Comparison of ENCODE assay signal across 15 mouse cellular contexts in the genomic region with DNA sequence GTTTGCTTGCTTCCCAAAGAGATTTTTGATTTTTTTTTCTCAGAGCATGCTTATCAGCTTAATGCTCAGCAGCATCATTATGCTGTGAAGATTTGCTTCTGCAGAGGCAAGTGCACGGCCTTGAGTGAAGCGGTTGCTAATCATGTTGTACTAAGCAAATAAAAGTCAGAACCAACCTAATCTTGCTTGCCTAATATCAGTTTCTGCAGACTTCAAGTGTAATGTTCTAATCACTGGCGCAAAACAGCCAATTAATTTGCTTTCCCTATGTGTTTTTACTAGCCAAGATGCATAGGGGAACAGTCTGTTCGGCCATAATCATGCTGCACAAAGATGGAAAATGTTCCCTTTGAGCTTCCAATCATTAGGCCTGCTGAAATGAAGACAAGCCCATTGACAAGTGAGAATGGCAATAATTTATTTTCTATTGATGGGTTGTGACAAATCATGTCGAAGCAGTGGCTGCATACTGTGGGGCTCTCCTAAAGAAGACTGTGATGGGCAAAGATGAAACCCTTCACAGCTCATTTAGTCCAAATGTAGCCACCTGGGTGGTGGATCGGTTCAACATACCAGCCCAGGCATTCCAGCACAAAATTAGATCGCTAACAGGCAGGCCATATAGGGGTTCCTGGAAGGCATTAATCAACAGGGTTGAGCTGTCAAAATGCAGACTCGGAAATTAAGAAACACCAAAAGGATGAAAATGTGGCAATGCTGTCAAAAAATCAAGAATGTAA.
A peak's percentile ranks its signal among the peaks of the same experiment; 100 is the strongest.
DNase-seq lines count a peak whose midpoint lies in the region; ATAC-seq and TF ChIP-seq lines count a peak whose summit lies in the region.
"Had no signal": no experiment of that assay in that cellular context is flagged by ENCODE, and none has a peak within 500 bp of the region (broad histone marks: within the 10 kb centered on the region; RNA-seq: fewer than 3 reads in every experiment).

No protein-coding gene starts in this region.

- intact Hi-C loops in heart, adult 2 months (cut with DNase I) = no loop called here

- no peaks in the 10 kb centered on the region for H3K4me1 ChIP-seq in limb, embryonic 11.5 days (ENCODE audit: control insufficient read depth, insufficient read depth, low read length)
- H3K4me1 ChIP-seq in limb, embryonic 10.5 days = 0 out of 2 replicates have a peak, but pooled peaks cover 8% of the 10 kb centered on the region
- peaks cover 3% of the 10 kb centered on the region; the same call in 1 of the 2 replicates for H3K4me1 ChIP-seq in forebrain, embryonic 16.5 days (replicated peaks; ENCODE audit: control insufficient read depth, insufficient read depth, low read length)
- no peaks in the 10 kb centered on the region for H3K4me1 ChIP-seq in midbrain, embryonic 12.5 days
- H3K4me1 ChIP-seq in neural tube, embryonic 15.5 days = no peaks in the 10 kb centered on the region
- no peaks in the 10 kb centered on the region for H3K4me1 ChIP-seq in heart, adult 2 months (ENCODE audit: control insufficient read depth, insufficient read depth, low read length)
- H3K4me1 ChIP-seq: embryonic facial prominence, embryonic 15.5 days; heart, embryonic 15.5 days; limb, embryonic 15.5 days; stomach, embryonic 15.5 days had no signal

- no peak overlapping the region for H3K27ac ChIP-seq in limb, embryonic 11.5 days (replicated peaks; ENCODE audit: low read depth, low read length)
- no peak overlapping the region for H3K27ac ChIP-seq in limb, embryonic 10.5 days
- no peak overlapping the region; the same call in 1 of the 2 replicates for H3K27ac ChIP-seq in forebrain, embryonic 16.5 days (ENCODE audit: low read length)
- no peak overlapping the region for H3K27ac ChIP-seq in midbrain, embryonic 12.5 days (replicated peaks)
- H3K27ac ChIP-seq in neural tube, embryonic 15.5 days (replicated peaks) = peak overlapping the region; percentile 11; the same call in 1 of the 2 replicates
- H3K27ac ChIP-seq in heart, adult 2 months = no peak overlapping the region
- H3K27ac ChIP-seq: embryonic facial prominence, embryonic 15.5 days; heart, embryonic 15.5 days; limb, embryonic 15.5 days; macrophage; stomach, embryonic 15.5 days had no signal

- ATAC-seq in limb, embryonic 11.5 days (ENCODE audit: insufficient number of reproducible peaks, low FRiP score, low TSS enrichment, low read depth) = 0 out of 2 replicates have a peak, but pooled peaks have one; percentile 26
- ATAC-seq in forebrain, embryonic 16.5 days = peak; percentile 67
- ATAC-seq in midbrain, embryonic 12.5 days (ENCODE audit: low FRiP score, low read depth) = 0 out of 2 replicates have a peak, but pooled peaks have one; percentile 41
- peak; percentile 72 for ATAC-seq in neural tube, embryonic 15.5 days (ENCODE audit: low FRiP score)

- 59% methylated on average over 8 of the region's 8 CpGs for WGBS in limb, embryonic 11.5 days
- 71% methylated on average over 8 of the region's 8 CpGs for WGBS in limb, embryonic 10.5 days
- 32% methylated on average over 8 of the region's 8 CpGs for WGBS in forebrain, embryonic 16.5 days
- 69% methylated on average over 8 of the region's 8 CpGs for WGBS in midbrain, embryonic 12.5 days
- 33% methylated on average over 8 of the region's 8 CpGs for WGBS in neural tube, embryonic 15.5 days
- 74% methylated on average over 8 of the region's 8 CpGs for WGBS in heart, adult 2 months

- no peak for TF ChIP-seq CTCF in heart, adult 2 months (IDR thresholded peaks at IDR 0.05)

- H3K4me3 ChIP-seq in limb, embryonic 11.5 days (ENCODE audit: low read depth, low read length) = no peak overlapping the region
- no peak overlapping the region for H3K4me3 ChIP-seq in limb, embryonic 10.5 days
- H3K4me3 ChIP-seq in forebrain, embryonic 16.5 days (replicated peaks; ENCODE audit: low read length) = no peak overlapping the region
- no peak overlapping the region for H3K4me3 ChIP-seq in midbrain, embryonic 12.5 days
- H3K4me3 ChIP-seq in neural tube, embryonic 15.5 days (replicated peaks) = no peak overlapping the region
- no peak overlapping the region for H3K4me3 ChIP-seq in heart, adult 2 months
- H3K4me3 ChIP-seq: embryonic facial prominence, embryonic 15.5 days; heart, embryonic 15.5 days; limb, embryonic 15.5 days; myocyte; stomach, embryonic 15.5 days had no signal

- no peak for TF ChIP-seq POLR2A in heart, adult 2 months (IDR thresholded peaks at IDR 0.05; ENCODE audit: insufficient read depth, low read depth, low read length)

- TF ChIP-seq EP300 in heart, adult 2 months (IDR thresholded peaks at IDR 0.05; ENCODE audit: insufficient read depth, low read depth, low read length) = no peak

- no peaks in the 10 kb centered on the region for H3K36me3 ChIP-seq in limb, embryonic 11.5 days (ENCODE audit: control insufficient read depth, insufficient read depth, low read length)
- H3K36me3 ChIP-seq in limb, embryonic 10.5 days = no peaks in the 10 kb centered on the region
- H3K36me3 ChIP-seq in forebrain, embryonic 16.5 days (ENCODE audit: control insufficient read depth, insufficient read depth) = no peaks in the 10 kb centered on the region
- no peaks in the 10 kb centered on the region for H3K36me3 ChIP-seq in midbrain, embryonic 12.5 days
- no peaks in the 10 kb centered on the region for H3K36me3 ChIP-seq in neural tube, embryonic 15.5 days
- no peaks in the 10 kb centered on the region for H3K36me3 ChIP-seq in heart, adult 2 months (ENCODE audit: control insufficient read depth, insufficient read depth, low read length)
- H3K36me3 ChIP-seq: embryonic facial prominence, embryonic 15.5 days; heart, embryonic 15.5 days; limb, embryonic 15.5 days; stomach, embryonic 15.5 days had no signal

- no peak overlapping the region for H3K9ac ChIP-seq in limb, embryonic 11.5 days (ENCODE audit: low read length)
- no peak overlapping the region for H3K9ac ChIP-seq in forebrain, embryonic 16.5 days (replicated peaks; ENCODE audit: low read depth, low read length)
- no peak overlapping the region for H3K9ac ChIP-seq in midbrain, embryonic 12.5 days (replicated peaks)
- no peak overlapping the region for H3K9ac ChIP-seq in neural tube, embryonic 15.5 days (replicated peaks)
- no peak overlapping the region for H3K9ac ChIP-seq in heart, adult 2 months (ENCODE audit: low read depth, low read length)
- H3K9ac ChIP-seq: embryonic facial prominence, embryonic 15.5 days; heart, embryonic 15.5 days; limb, embryonic 15.5 days; stomach, embryonic 15.5 days had no signal

- no peaks in the 10 kb centered on the region for H3K27me3 ChIP-seq in limb, embryonic 11.5 days (ENCODE audit: control insufficient read depth, insufficient read depth, low read length)
- no peaks in the 10 kb centered on the region for H3K27me3 ChIP-seq in limb, embryonic 10.5 days (ENCODE audit: low read depth, poor library complexity, severe bottlenecking)
- no peaks in the 10 kb centered on the region for H3K27me3 ChIP-seq in forebrain, embryonic 16.5 days (replicated peaks; ENCODE audit: control insufficient read depth, insufficient read depth, low read length)
- H3K27me3 ChIP-seq in midbrain, embryonic 12.5 days = no peaks in the 10 kb centered on the region
- H3K27me3 ChIP-seq in neural tube, embryonic 15.5 days (replicated peaks) = no peaks in the 10 kb centered on the region
- H3K27me3 ChIP-seq in heart, adult 2 months (ENCODE audit: control insufficient read depth, insufficient read depth, low read length) = no peaks in the 10 kb centered on the region
- H3K27me3 ChIP-seq: embryonic facial prominence, embryonic 15.5 days; heart, embryonic 15.5 days; limb, embryonic 15.5 days; stomach, embryonic 15.5 days had no signal

- no peak for DNase-seq in limb, embryonic 11.5 days (ENCODE audit: low spot score)
- DNase-seq in limb, embryonic 10.5 days (ENCODE audit: low spot score) = no peak
- DNase-seq in frontal cortex, postnatal 25 days (ENCODE audit: low spot score in 2 of 2) = no peak
- no peak for DNase-seq in heart, adult 2 months
- DNase-seq: cerebellum, adult 2 months; lung, adult 2 months had no signal

- no peaks in the 10 kb centered on the region for H3K79me2 ChIP-seq in heart, adult 2 months (replicated peaks; ENCODE audit: control insufficient read depth, insufficient read depth, low read length)

- no peak overlapping the region for H3K4me2 ChIP-seq in limb, embryonic 11.5 days (ENCODE audit: low read depth, severe bottlenecking)
- H3K4me2 ChIP-seq in forebrain, embryonic 16.5 days (ENCODE audit: low read length) = no peak overlapping the region
- H3K4me2 ChIP-seq in midbrain, embryonic 12.5 days (replicated peaks) = no peak overlapping the region
- no peak overlapping the region for H3K4me2 ChIP-seq in neural tube, embryonic 15.5 days
- H3K4me2 ChIP-seq: embryonic facial prominence, embryonic 15.5 days; heart, embryonic 15.5 days; limb, embryonic 15.5 days; stomach, embryonic 15.5 days had no signal

- H3K9me3 ChIP-seq in limb, embryonic 11.5 days (ENCODE audit: control insufficient read depth, low read length) = no peaks in the 10 kb centered on the region
- H3K9me3 ChIP-seq in limb, embryonic 10.5 days (replicated peaks) = no peaks in the 10 kb centered on the region
- H3K9me3 ChIP-seq in forebrain, embryonic 16.5 days (ENCODE audit: control insufficient read depth, low read length) = no peaks in the 10 kb centered on the region
- H3K9me3 ChIP-seq in midbrain, embryonic 12.5 days = no peaks in the 10 kb centered on the region
- no peaks in the 10 kb centered on the region for H3K9me3 ChIP-seq in neural tube, embryonic 15.5 days (replicated peaks)
- H3K9me3 ChIP-seq: embryonic facial prominence, embryonic 15.5 days; heart, embryonic 15.5 days; limb, embryonic 15.5 days; stomach, embryonic 15.5 days had no signal
